Mouse (Mus musculus): Measurements from ENCODE around the gene Plin2. TPM values are rescaled to one million over a fixed set of nuclear protein-coding genes. Genes with fewer than 3 reads are reported as not detected.
A peak's percentile ranks its signal among the peaks of the same experiment; 100 is the strongest.
"Not testable (repeated sequence)": the region's sequence is repeated elsewhere in the genome, so short reads cannot be mapped to it uniquely, and the experiment has no call there.

Gene Plin2
- total RNA-seq, 2 experiments from 2014 or later, result 56.6 to 69.7 TPM

DNA sequence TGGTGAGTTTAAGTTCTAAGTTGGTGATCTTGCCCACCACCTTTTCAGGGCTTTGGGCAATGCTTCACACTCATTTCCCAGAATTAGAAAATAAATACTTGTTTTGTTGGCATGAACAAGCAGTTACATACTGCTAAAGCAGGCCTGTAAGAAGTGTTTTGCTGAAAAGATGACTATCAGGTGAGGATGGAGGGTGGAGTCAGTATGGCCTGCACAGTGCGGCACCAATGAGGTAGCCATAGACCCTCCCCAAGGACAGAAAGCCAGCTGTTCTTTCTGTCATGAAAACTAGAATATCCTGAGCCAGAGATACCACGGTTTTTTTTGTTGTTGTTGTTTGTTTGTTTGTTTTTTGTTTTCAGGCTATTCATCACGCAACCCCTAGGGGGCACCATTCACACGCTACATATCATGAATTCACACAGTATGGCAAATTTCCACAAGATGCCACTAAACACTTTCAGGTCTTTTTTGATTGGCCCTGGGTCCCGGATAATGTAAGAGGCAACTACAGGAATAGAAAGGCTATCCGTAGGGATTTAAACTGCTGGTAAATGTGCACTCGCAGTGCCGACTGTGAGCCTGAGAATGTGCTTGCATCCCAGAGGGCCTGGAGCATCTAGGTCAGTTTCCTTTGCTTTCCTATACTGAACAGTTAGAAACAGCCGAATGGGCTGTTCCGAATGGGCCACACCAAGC is 18.0 kb downstream of the Plin2 start:
- DNase-seq, result no peak
- intact Hi-C loops (cut with DNase I; ENCODE audit: low total_unique reads), result loop anchor here (2.0 kb wide), 1 partner anchor 43 kb away; no protein-coding TSS in a partner anchor

DNA sequence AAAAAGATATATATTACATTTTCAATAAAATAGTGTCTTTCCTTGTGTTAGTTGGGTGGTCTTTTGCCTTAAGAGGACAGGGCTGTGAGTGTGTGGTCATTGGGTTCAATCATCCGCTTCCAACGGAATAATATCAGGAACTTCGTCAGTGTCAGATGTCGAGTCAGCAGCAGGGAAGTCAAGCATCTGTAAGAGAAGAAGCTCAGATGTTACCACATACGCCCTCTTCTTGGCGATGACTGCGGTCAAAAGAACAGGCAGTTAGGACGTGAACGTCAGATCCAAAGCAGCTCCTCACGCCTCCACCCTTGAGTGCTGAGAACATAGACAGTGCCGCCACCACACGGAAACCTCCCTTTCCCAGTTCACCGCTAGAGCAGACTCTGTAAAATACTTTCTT is 21.5 kb downstream of the Plin2 start:
- DNase-seq; intact Hi-C loops (cut with DNase I; ENCODE audit: low total_unique reads): not testable (repeated sequence)

GRCm38 (mm10) chr4:86637561-86637960 is 32.3 kb downstream of the Plin2 start:
- intact Hi-C loops (cut with DNase I; ENCODE audit: low total_unique reads); DNase-seq: not testable (repeated sequence)

DNA sequence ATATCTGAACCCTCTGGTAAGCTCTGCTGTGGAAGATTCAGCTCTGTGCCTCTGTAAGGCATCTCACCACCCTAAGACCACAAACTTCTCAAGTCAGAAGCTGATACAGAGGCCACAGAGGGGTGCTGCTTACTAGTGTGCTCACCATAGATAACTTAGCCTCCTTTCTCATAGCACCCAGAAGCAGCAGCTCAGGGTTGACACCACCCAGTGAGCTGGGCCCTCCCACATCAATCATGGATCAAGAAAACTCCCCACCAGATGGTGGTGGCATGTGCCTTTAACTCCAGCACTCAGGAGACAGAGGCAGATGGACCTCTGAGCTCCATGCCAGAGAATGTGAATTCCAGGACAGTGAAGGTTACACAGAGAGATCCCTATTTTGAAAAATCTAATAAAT is 35.0 kb downstream of the Plin2 start:
- intact Hi-C loops (cut with DNase I; ENCODE audit: low total_unique reads), result not testable (repeated sequence)

GRCm38 (mm10) chr4:86634312-86634711 is 35.5 kb downstream of the Plin2 start:
- intact Hi-C loops (cut with DNase I; ENCODE audit: low total_unique reads); DNase-seq: not testable (repeated sequence)

More for the DNA sequence above, 35.0 kb downstream of the Plin2 start:
- DNase-seq, result not testable (repeated sequence)

DNA sequence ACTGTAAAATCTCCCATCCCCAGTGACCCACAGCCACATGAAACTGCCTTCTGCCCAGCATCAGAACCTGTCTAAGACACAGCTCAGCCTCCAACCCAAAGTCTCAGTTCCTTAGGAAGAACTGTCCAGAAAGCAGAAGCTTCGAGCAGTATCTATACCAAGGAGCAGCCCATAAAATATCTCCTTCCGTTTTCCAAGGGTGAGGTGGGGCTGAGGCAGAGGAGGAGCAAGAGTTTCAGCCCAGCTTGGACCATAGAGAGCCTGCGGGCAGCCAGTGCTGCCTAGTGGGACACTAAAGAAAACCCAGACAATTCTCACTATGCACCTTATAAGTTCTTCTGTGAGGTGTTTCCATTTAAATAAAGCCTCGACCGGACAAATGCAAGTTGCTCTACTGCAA is 37.3 kb downstream of the Plin2 start:
- DNase-seq; intact Hi-C loops (cut with DNase I; ENCODE audit: low total_unique reads): not testable (repeated sequence)

GRCm38 (mm10) chr4:86631831-86632230 is 38.0 kb downstream of the Plin2 start:
- intact Hi-C loops (cut with DNase I; ENCODE audit: low total_unique reads), result no loop called here
- DNase-seq, result no peak

- intact Hi-C loops (cut with DNase I; ENCODE audit: low total_unique reads), result loop anchor here (2.0 kb wide), 1 partner anchor 30 kb away; no protein-coding TSS in a partner anchor
- not testable (repeated sequence) for DNase-seq
Observed at GRCm38 (mm10) chr4:86626496-86626895, 43.4 kb downstream of the Plin2 start.

- intact Hi-C loops (cut with DNase I; ENCODE audit: low total_unique reads), result no loop called here
- no peak for DNase-seq
Observed at GRCm38 (mm10) chr4:86625463-86625862, 44.4 kb downstream of the Plin2 start.

DNA sequence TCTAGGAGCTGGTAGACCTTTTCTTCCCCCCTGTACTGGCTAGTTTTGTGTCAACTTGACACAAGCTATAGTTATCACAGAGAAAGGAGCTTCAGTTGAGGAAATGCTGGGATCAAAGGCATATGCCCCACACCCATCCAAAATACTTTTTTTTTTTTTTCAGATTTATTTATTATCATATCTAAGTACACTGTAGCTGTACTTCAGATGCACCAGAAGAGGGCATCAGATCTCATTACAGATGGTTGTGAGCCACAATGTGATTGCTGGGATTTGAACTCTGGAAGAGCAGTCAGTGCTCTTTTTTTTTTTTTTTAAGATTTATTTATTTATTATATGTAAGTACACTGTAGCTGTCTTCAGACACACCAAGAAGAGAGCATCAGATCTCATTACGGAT is 47.3 kb downstream of the Plin2 start:
- intact Hi-C loops (cut with DNase I; ENCODE audit: low total_unique reads); DNase-seq: not testable (repeated sequence)

DNA sequence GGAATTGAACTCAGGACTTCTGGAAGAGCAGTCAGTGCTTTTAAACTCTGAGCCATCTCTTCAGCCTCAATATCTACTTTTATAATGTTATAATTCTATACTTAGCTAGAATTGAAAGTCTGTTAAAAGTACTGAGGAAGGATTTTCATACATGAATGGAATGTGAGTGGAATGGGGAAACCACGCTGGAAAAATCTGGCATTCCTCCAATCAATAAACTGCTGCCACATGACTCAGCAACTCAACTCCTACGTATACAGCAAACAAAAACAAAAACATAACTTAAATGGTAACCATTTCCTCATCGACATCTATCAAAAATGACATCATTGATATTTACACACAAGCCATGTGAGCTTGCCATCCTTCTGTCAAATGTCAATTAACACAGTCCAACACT is 47.7 kb downstream of the Plin2 start:
- DNase-seq, result no peak
- intact Hi-C loops (cut with DNase I; ENCODE audit: low total_unique reads), result no loop called here

- no peak for DNase-seq
- intact Hi-C loops (cut with DNase I; ENCODE audit: low total_unique reads), result no loop called here
Observed at GRCm38 (mm10) chr4:86620506-86620905, 49.4 kb downstream of the Plin2 start.

DNA sequence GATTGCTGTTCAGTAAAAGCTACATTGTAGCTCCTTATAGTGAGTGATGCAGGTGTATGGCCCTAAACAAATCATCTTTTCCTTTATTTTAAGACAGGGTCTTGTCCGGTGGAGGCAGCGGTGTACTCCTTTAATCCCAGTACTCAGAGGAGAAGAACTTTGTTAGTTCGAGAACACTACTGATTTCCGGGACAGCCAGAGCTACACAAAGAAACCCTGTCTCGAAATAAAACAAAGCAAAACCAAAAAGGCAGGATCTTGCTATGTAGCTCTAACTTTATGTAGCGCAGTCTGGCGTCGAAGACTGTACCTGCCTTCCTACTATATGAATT is 57.6 kb downstream of the Plin2 start:
- intact Hi-C loops (cut with DNase I; ENCODE audit: low total_unique reads), result no loop called here
- DNase-seq, result no peak

DNA sequence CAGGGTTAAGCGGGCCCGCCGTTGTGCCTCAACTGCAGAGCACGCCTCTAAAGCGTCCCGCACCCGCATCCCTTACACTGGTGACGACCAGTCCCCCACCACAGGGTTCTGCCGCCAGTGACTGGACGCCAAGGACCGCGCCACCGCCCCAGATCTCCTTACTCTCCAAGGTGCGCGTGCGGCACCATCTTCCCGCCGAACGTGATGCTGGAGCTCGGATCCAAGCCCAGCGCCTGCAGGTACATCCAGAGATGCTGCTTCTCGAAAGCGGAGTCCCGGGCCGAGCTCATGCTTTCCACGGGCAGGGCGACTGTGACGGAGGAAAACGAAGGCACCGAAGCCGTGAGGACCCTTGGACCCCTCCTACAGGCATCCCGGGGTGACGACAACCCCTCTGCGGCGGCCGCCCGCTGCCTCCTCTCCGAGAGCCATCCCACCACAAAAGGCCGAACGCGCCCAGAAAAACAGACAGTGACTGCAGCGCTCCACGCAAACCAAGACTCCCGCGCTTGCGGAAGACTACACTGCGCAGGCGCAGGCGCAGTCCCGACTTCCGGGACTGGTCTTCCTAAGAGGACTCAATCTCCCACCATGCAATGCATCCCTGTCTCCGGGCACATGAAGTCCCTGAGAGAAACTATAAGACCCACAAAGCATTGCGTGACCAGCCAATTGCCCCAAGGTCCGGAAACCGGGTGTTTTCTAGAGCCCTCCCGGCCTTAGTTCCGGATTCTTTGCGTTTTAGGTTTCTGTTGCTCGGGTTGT is 58.2 kb downstream of the Plin2 start, which contains the start of gene Haus6:
Haus6 (minus strand) TSS at position 532 of the 765 bp plus-strand sequence.
- DNase-seq, result peak; percentile 90

More for the DNA sequence above, 58.2 kb downstream of the Plin2 start, which contains the start of gene Haus6:
- intact Hi-C loops (cut with DNase I; ENCODE audit: low total_unique reads), result no loop called here

Other genes with a start within 250 kb of the Plin2 start
- under 1 TPM in 1 of 2 experiments, not detected in 1; 0.29 TPM for gene Saxo1, start 111.7 kb downstream of the Plin2 start, total RNA-seq (2021)
- gene Rraga, start 94.4 kb downstream of the Plin2 start, total RNA-seq (2021), result 10 to 100 TPM; 51.6 to 58.1 TPM
- 1 to 10 TPM; 4.3 to 5.0 TPM for gene Haus6, start 58.0 kb downstream of the Plin2 start, total RNA-seq (2021)
- gene Dennd4c, start 78.5 kb upstream of the Plin2 start, total RNA-seq (2021), result 10 to 100 TPM; 16.5 to 18.4 TPM
- gene Rps6, start 187.4 kb upstream of the Plin2 start, total RNA-seq (2021), result 100 to 1,000 TPM; 466 to 522 TPM
- gene Acer2, start 204.3 kb upstream of the Plin2 start, total RNA-seq (2021), result 1 to 10 TPM; 1.0 to 3.8 TPM